Comparison of ENCODE assay signal across 9 mouse cellular contexts in genomic region chr19:43939171-43939768, GRCm38 (mm10). TPM values are rescaled to one million over a fixed set of nuclear protein-coding genes. Genes with fewer than 3 reads are reported as not detected.
A peak's percentile ranks its signal among the peaks of the same experiment; 100 is the strongest.
DNase-seq lines count a peak whose midpoint lies in the region; ATAC-seq and TF ChIP-seq lines count a peak whose summit lies in the region.
"Had no signal": no experiment of that assay in that cellular context is flagged by ENCODE, and none has a peak within 500 bp of the region (broad histone marks: within the 10 kb centered on the region; RNA-seq: fewer than 3 reads in every experiment).

No protein-coding gene starts in this region.

- peak overlapping the region; percentile 84 for H3K4me2 ChIP-seq in heart, embryonic 13.5 days
- H3K4me2 ChIP-seq in hindbrain, embryonic 12.5 days (replicated peaks): peak overlapping the region; percentile 82
- H3K4me2 ChIP-seq in midbrain, embryonic 11.5 days: peak overlapping the region; percentile 75

- H3K4me3 ChIP-seq in heart, embryonic 13.5 days: peak overlapping the region; percentile 84
- peak overlapping the region; percentile 78 to 87 for H3K4me3 ChIP-seq in MEL (ENCODE audit: control insufficient read depth in 1 of 2, insufficient read depth in 1 of 2, low read depth in 2 of 2, low read length in 2 of 2)
- H3K4me3 ChIP-seq in hindbrain, embryonic 12.5 days: peak overlapping the region; percentile 82
- peak overlapping the region; percentile 76 for H3K4me3 ChIP-seq in midbrain, embryonic 11.5 days (ENCODE audit: low read depth, low read length)

- H3K79me2 ChIP-seq in MEL (ENCODE audit: control insufficient read depth, insufficient read depth, low read length, poor library complexity): no peaks in the 10 kb centered on the region; the same call in 1 of the 2 replicates

- TF ChIP-seq RAD21 in MEL (IDR thresholded peaks at IDR 0.05; ENCODE audit: low read depth, low read length): no peak

- 12% methylated on average over 16 of the region's 16 CpGs for WGBS in heart, embryonic 13.5 days
- 36% methylated on average over 16 of the region's 16 CpGs for WGBS in hindbrain, embryonic 12.5 days
- 34% methylated on average over 16 of the region's 16 CpGs for WGBS in midbrain, embryonic 11.5 days

- DNase-seq in heart, postnatal 14 days: no peak
- peak; percentile 59 for DNase-seq in MEL (ENCODE audit: low read depth, low spot score)
- no peak for DNase-seq in midbrain, embryonic 11.5 days (ENCODE audit: low spot score, missing footprints)
- no peak for DNase-seq in yolk sac, embryonic 10.5 days (ENCODE audit: low spot score)
- DNase-seq in frontal cortex, postnatal 36 days (ENCODE audit: low spot score in 2 of 2): no peak

- peaks cover 43% of the 10 kb centered on the region for H3K4me1 ChIP-seq in heart, embryonic 13.5 days
- peaks cover 3 to 14% of the 10 kb centered on the region in 2 experiments; a peak in 3 of 4 replicates for H3K4me1 ChIP-seq in MEL (ENCODE audit: control insufficient read depth in 1 of 2, insufficient read depth in 2 of 2, low read length in 2 of 2)
- no peaks in the 10 kb centered on the region for H3K4me1 ChIP-seq in hindbrain, embryonic 12.5 days
- H3K4me1 ChIP-seq in midbrain, embryonic 11.5 days (ENCODE audit: control insufficient read depth, insufficient read depth, low read length): peaks cover 2% of the 10 kb centered on the region; the same call in 1 of the 2 replicates

- TF ChIP-seq POLR2A in MEL (IDR thresholded peaks at IDR 0.05; ENCODE audit: control insufficient read depth in 1 of 2, insufficient read depth in 1 of 2, low read depth in 1 of 2, low read length in 2 of 2, poor library complexity in 1 of 2): no peak

- no peak for ATAC-seq in heart, embryonic 13.5 days (ENCODE audit: extremely low read depth, insufficient number of reproducible peaks, low FRiP score, low TSS enrichment)
- 0 out of 2 replicates have a peak, but pooled peaks have one; percentile 6 for ATAC-seq in hindbrain, embryonic 12.5 days (ENCODE audit: low FRiP score)
- ATAC-seq in midbrain, embryonic 11.5 days (ENCODE audit: low FRiP score): no peak
- no peak for ATAC-seq in activated CD4-positive, CD25-positive, alpha-beta regulatory T cell, adult 4 months

- peak overlapping the region; percentile 79 for H3K27ac ChIP-seq in heart, embryonic 13.5 days (replicated peaks)
- H3K27ac ChIP-seq in MEL (ENCODE audit: control insufficient read depth, low read depth, low read length): no peak overlapping the region
- H3K27ac ChIP-seq in hindbrain, embryonic 12.5 days: no peak overlapping the region
- no peak overlapping the region for H3K27ac ChIP-seq in midbrain, embryonic 11.5 days (ENCODE audit: low read depth, low read length)

- no peak; a peak in 1 of 6 replicates for TF ChIP-seq CTCF in MEL (IDR thresholded peaks at IDR 0.05 in 2 of 3, conservative IDR thresholded peaks at IDR 0.05 in 1 of 3; ENCODE audit: control insufficient read depth in 1 of 3, insufficient read depth in 1 of 3, low read depth in 2 of 3, low read length in 3 of 3, poor library complexity in 1 of 3, severe bottlenecking in 1 of 3)

- H3K9me3 ChIP-seq in heart, embryonic 13.5 days: no peaks in the 10 kb centered on the region
- H3K9me3 ChIP-seq in MEL (replicated peaks; ENCODE audit: insufficient read depth, low read length): no peaks in the 10 kb centered on the region
- H3K9me3 ChIP-seq in hindbrain, embryonic 12.5 days (replicated peaks): no peaks in the 10 kb centered on the region
- no peaks in the 10 kb centered on the region for H3K9me3 ChIP-seq in midbrain, embryonic 11.5 days (ENCODE audit: control insufficient read depth, low read length)

- no peaks in the 10 kb centered on the region for H3K36me3 ChIP-seq in heart, embryonic 13.5 days
- H3K36me3 ChIP-seq in MEL (ENCODE audit: control insufficient read depth in 1 of 2, insufficient read depth in 2 of 2, low read length in 2 of 2): peaks cover 0 to 8% of the 10 kb centered on the region in 2 experiments; a peak in 2 of 4 replicates
- H3K36me3 ChIP-seq in hindbrain, embryonic 12.5 days: no peaks in the 10 kb centered on the region
- H3K36me3 ChIP-seq in midbrain, embryonic 11.5 days (ENCODE audit: control insufficient read depth, insufficient read depth, low read length): no peaks in the 10 kb centered on the region

- no peaks in the 10 kb centered on the region for H3K27me3 ChIP-seq in heart, embryonic 13.5 days (replicated peaks)
- H3K27me3 ChIP-seq in MEL (ENCODE audit: control insufficient read depth in 1 of 2, insufficient read depth in 2 of 2, low read length in 2 of 2): no peaks in the 10 kb centered on the region
- H3K27me3 ChIP-seq in hindbrain, embryonic 12.5 days: no peaks in the 10 kb centered on the region; the same call in 1 of the 2 replicates
- no peaks in the 10 kb centered on the region for H3K27me3 ChIP-seq in midbrain, embryonic 11.5 days (ENCODE audit: control insufficient read depth, insufficient read depth, low read length)

- intact Hi-C loops in heart, postnatal 14 days (cut with DNase I): loop anchor here (2.0 kb wide), 1 partner anchor 20 kb away; no protein-coding TSS in a partner anchor

- H3K9ac ChIP-seq in heart, embryonic 13.5 days: peak overlapping the region; percentile 91
- peak overlapping the region; percentile 79 for H3K9ac ChIP-seq in MEL (ENCODE audit: control insufficient read depth, low read depth, low read length, poor library complexity, severe bottlenecking)
- H3K9ac ChIP-seq in hindbrain, embryonic 12.5 days: peak overlapping the region; percentile 82
- peak overlapping the region; percentile 81 for H3K9ac ChIP-seq in midbrain, embryonic 11.5 days (ENCODE audit: low read length)

- TF ChIP-seq EP300 in MEL (IDR thresholded peaks at IDR 0.05; ENCODE audit: low read depth in 1 of 2, low read length in 2 of 2): no peak

TF ChIP-seq in MEL, 35 proteins besides CTCF, POLR2A, EP300 and RAD21:
- TF ChIP-seq MAZ (IDR thresholded peaks at IDR 0.05; ENCODE audit: low read depth, low read length): no peak
- no peak for TF ChIP-seq MAFK (IDR thresholded peaks at IDR 0.05; ENCODE audit: borderline replicate concordance, low read depth, low read length)
- no peak for TF ChIP-seq TAL1 (IDR thresholded peaks at IDR 0.05; ENCODE audit: low read length)
- no peak for TF ChIP-seq ZMIZ1 (IDR thresholded peaks at IDR 0.05; ENCODE audit: low read depth, low read length)
- no peak for TF ChIP-seq GATA1 (IDR thresholded peaks at IDR 0.05; ENCODE audit: low read depth, low read length)
- no peak for TF ChIP-seq UBTF (IDR thresholded peaks at IDR 0.05; ENCODE audit: borderline replicate concordance, insufficient read depth, low read depth, low read length)
- no peak for TF ChIP-seq ZC3H11A (IDR thresholded peaks at IDR 0.05; ENCODE audit: low read depth, low read length)
- no peak for TF ChIP-seq CHD1 (IDR thresholded peaks at IDR 0.05; ENCODE audit: low read depth, low read length)
- no peak for TF ChIP-seq CHD2 (IDR thresholded peaks at IDR 0.05; ENCODE audit: low read length)
- no peak for TF ChIP-seq POLR2AphosphoS2 (IDR thresholded peaks at IDR 0.05; ENCODE audit: low read length)
- peak; percentile 52; the same call in 1 of the 2 replicates for TF ChIP-seq MXI1 (IDR thresholded peaks at IDR 0.05; ENCODE audit: low read depth, low read length)
- no peak for TF ChIP-seq GABPA (IDR thresholded peaks at IDR 0.05; ENCODE audit: low read depth, low read length)
- TF ChIP-seq NELFE (IDR thresholded peaks at IDR 0.05; ENCODE audit: low read depth, low read length): no peak
- no peak for TF ChIP-seq USF2 (IDR thresholded peaks at IDR 0.05; ENCODE audit: borderline replicate concordance in 1 of 2, insufficient read depth in 1 of 2, low read depth in 1 of 2, low read length in 2 of 2)
- TF ChIP-seq MEF2A (IDR thresholded peaks at IDR 0.05; ENCODE audit: extremely low read depth, insufficient replicate concordance, low read depth, low read length, poor library complexity, severe bottlenecking): no peak
- TF ChIP-seq HCFC1 (IDR thresholded peaks at IDR 0.05; ENCODE audit: low read depth, low read length): no peak
- peak; percentile 44; the same call in 1 of the 2 replicates for TF ChIP-seq MAX (IDR thresholded peaks at IDR 0.05; ENCODE audit: low read length)
- no peak for TF ChIP-seq MYB (IDR thresholded peaks at IDR 0.05; ENCODE audit: low read depth, low read length)
- peak; percentile 52 for TF ChIP-seq SIN3A (IDR thresholded peaks at IDR 0.05; ENCODE audit: low read length)
- no peak for TF ChIP-seq KAT2A (conservative IDR thresholded peaks at IDR 0.05; ENCODE audit: low read depth, low read length)

RNA-seq across cellular contexts. Expression of gene Dnmbp, which starts 0.7 kb away (rescaled TPM):
- 9.9 and 10.5 TPM in 2 replicates for polyA plus RNA-seq in heart, embryonic 13.5 days (2015; fragmentation: Nextera tagmentation; extraction: Ambion mirVana)
- 1 to 10 TPM; 8.3 to 9.9 TPM for total RNA-seq in heart, postnatal 14 days (2021)
- total RNA-seq in MEL (2012; rRNA removed): 5.4 and 6.2 TPM in 2 replicates
- polyA plus RNA-seq in MEL (2012; ENCODE audit: insufficient read depth in 1 of 2, insufficient read length in 2 of 2, low read depth in 1 of 2, low replicate concordance in 2 of 2, missing spikeins in 1 of 2): 1 to 10 TPM in 1 of 2 experiments, not detected in 1; 9.4 TPM
- polyA plus RNA-seq in hindbrain, embryonic 12.5 days (2016; fragmentation: Nextera tagmentation; extraction: Ambion mirVana): 14.5 and 16.9 TPM in 2 replicates
- 13.5 and 14.5 TPM in 2 replicates for polyA plus RNA-seq in midbrain, embryonic 11.5 days (2014; fragmentation: Nextera tagmentation; extraction: Ambion mirVana)
- polyA plus RNA-seq in activated CD4-positive, CD25-positive, alpha-beta regulatory T cell, adult 4 months (2017; shearing (Covaris generic)): 1 to 10 TPM; 3.5 to 7.0 TPM

RNA-seq across cellular contexts. Expression of gene Cpn1, which starts 47.1 kb away (rescaled TPM):
- polyA plus RNA-seq in heart, embryonic 13.5 days (2015; fragmentation: Nextera tagmentation; extraction: Ambion mirVana): 1.1 and 2.9 TPM in 2 replicates
- under 1 TPM in 1 of 2 experiments, not detected in 1; 0.12 TPM for total RNA-seq in heart, postnatal 14 days (2021)
- total RNA-seq in MEL (2012; rRNA removed): 0.27 and 0.39 TPM in 2 replicates
- under 1 TPM in 1 of 2 experiments, not detected in 1; 0.33 TPM for polyA plus RNA-seq in MEL (2012; ENCODE audit: insufficient read depth in 1 of 2, insufficient read length in 2 of 2, low read depth in 1 of 2, low replicate concordance in 2 of 2, missing spikeins in 1 of 2)
- polyA plus RNA-seq in hindbrain, embryonic 12.5 days (2016; fragmentation: Nextera tagmentation; extraction: Ambion mirVana): 0.20 and 0.26 TPM in 2 replicates
- polyA plus RNA-seq in midbrain, embryonic 11.5 days (2014; fragmentation: Nextera tagmentation; extraction: Ambion mirVana): 0.14 and 0.28 TPM in 2 replicates
- under 1 TPM in 1 of 2 experiments, not detected in 1; 0.15 TPM for polyA plus RNA-seq in activated CD4-positive, CD25-positive, alpha-beta regulatory T cell, adult 4 months (2017; shearing (Covaris generic))
- total RNA-seq: heart, adult 18-20 months had no signal
